14 mouse cellular contexts compared by ENCODE assay signal in the genomic region with DNA sequence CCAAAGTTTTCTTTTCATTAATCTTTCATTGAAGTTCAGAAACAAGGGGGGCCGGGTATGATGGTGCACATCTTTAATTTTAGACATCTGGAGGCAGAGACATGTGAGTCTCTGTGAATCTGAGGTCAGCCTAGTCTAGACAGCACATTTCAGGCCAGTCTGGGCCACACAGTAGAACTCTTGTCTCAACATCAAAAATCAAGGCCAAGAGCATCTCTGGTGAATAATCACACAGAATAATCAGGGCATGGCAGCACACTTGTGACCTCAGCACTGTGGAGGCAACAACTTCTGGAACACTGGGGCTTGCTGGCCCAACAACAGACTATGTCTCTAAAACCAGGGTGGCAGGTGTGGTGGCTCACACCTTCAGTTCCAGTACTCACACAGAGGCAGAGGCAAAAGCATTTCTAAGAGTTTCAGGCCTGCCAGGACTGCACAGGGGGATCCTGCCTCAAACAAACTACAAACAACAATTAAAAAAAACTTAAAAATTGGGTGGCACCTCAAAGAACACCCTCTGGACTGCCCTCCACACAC. TPM values are rescaled to one million over a fixed set of nuclear protein-coding genes. Genes with fewer than 3 reads are reported as not detected.
DNase-seq lines count a peak whose midpoint lies in the region; ATAC-seq lines count a peak whose summit lies in the region.
"Had no signal": no experiment of that assay in that cellular context is flagged by ENCODE, and none has a peak within 500 bp of the region (broad histone marks: within the 10 kb centered on the region; RNA-seq: fewer than 3 reads in every experiment).

No protein-coding gene starts in this region.

- peak; percentile 50 for DNase-seq in adrenal gland, adult 2 months
- DNase-seq in adrenal gland, postnatal 25 days: no peak
- DNase-seq in heart, adult 11 months: peak; percentile 57
- no peak for DNase-seq in heart, adult 8-10 months (ENCODE audit: low spot score)
- DNase-seq in brain, adult 2 months (ENCODE audit: low read depth, low spot score): peak; percentile 45
- DNase-seq: cerebellum, adult 11-12 months; cerebellum, adult 2 months; cerebellum, adult 9-10 months; cerebellum, postnatal 10 days; cerebellum, postnatal 25 days; forebrain, postnatal 0 days had no signal

- ATAC-seq in megakaryocyte-erythroid progenitor cell, adult 5-6 weeks (replicated peaks; ENCODE audit: low FRiP score, low TSS enrichment, poor library complexity, severe bottlenecking): no peak
- ATAC-seq: forebrain, embryonic 13.5 days; forebrain, embryonic 15.5 days; forebrain, postnatal 0 days had no signal

RNA-seq across cellular contexts. Expression of gene Ppp1r13b, which starts 33.2 kb away (rescaled TPM):
- total RNA-seq in adrenal gland, adult 2 months (2021): 10 to 100 TPM; 13.8 to 15.9 TPM
- 5.9 and 6.6 TPM in 2 replicates for polyA plus RNA-seq in adrenal gland, adult 2 months (2012; rRNA removed)
- total RNA-seq in adrenal gland, postnatal 25 days (2021): 16.3 and 18.1 TPM in 2 replicates
- 10 to 100 TPM; 16.7 to 20.8 (median 18.6) TPM for total RNA-seq in heart, adult 8-10 months (2022)
- total RNA-seq in megakaryocyte-erythroid progenitor cell, adult 5-6 weeks (2014; fragmentation: Nextera tagmentation): 6.7 and 8.2 TPM in 2 replicates
- 6.0 and 7.1 TPM in 2 replicates for total RNA-seq in megakaryocyte-erythroid progenitor cell, adult 5-6 weeks (2017)

Comparison
In these comparisons a context has a peak if more than half of its experiments do, and no peak if none do; other contexts are left out.
1. DNase-seq: peak in adrenal gland, adult 2 months (single experiment), heart, adult 11 months (single experiment) and brain, adult 2 months (single experiment); none in adrenal gland, postnatal 25 days (single experiment) and heart, adult 8-10 months (single experiment).